Mouse (Mus musculus): ENCODE measurements around the gene Arvcf.

DNA sequence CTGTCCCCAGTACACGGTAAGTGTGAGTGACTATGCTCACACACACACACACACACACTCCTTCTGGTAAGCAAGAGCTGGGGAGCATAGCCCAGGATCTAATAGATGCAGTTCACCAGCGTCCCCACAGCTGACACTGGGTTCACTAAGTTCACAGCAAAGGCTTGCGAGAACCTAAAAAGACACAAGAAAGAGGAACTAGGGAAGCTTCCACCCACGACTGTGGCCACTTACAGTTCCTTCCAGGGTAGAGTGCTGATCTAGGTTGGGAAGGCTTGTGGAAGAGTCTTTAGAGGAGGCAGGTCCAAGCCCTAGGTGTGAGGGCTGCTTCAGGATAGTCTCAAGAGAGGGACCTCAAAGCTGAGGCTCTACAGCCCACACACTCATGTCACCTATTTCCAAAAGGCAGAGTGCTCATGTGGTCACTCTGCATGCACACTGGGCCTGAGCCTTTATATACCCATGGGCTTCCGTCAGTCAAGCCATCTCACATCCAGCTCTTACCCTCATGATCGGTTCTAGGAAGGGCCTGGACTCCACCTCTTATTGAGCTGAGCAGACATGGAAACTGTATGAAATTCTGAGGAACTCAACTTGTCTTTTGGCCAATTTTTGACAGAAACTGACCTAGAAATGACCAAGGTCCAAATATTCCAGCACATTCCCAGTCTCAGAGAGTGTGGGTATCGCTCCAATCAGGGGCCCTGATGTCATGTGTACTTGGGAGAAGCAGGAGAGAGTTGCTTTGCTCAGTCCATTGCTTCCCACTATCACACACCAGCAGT, 65.2 kb downstream of the Arvcf start:
- TF ChIP-seq CTCF (IDR thresholded peaks at IDR 0.05; ENCODE audit: borderline replicate concordance, insufficient read depth, low read depth, low read length), result no peak
- no peak for TF ChIP-seq POLR2A (IDR thresholded peaks at IDR 0.05; ENCODE audit: borderline replicate concordance, insufficient read depth, low read length)
